Mouse (Mus musculus): Measurements from ENCODE around the gene Hivep3. TPM values are rescaled to one million over a fixed set of nuclear protein-coding genes. Genes with fewer than 3 reads are reported as not detected.

Hivep3 gene
- polyA plus RNA-seq, 1 experiment from 2014 or later, result 2.1 TPM

GRCm38 (mm10) chr4:119871861-119872582 is 138.4 kb downstream of the Hivep3 start:
- Histone ChIP-seq H3K4me3 (no peak overlapping the region), H3K27ac (no peak overlapping the region), H3K27me3 (ENCODE audit: insufficient read depth, poor library complexity, severe bottlenecking) (no peaks in the 10 kb centered on the region), H3K36me3 (no peaks in the 10 kb centered on the region), H3K4me1 (replicated peaks) (no peaks in the 10 kb centered on the region), H3K9me3 (no peaks in the 10 kb centered on the region)
- DNase-seq (ENCODE audit: low spot score), result no peak
- WGBS, result 92% methylated on average over 10 of the region's 10 CpGs

GRCm38 (mm10) chr4:119873935-119874334 is 140.4 kb downstream of the Hivep3 start:
- Histone ChIP-seq H3K4me1 (replicated peaks) (no peaks in the 10 kb centered on the region), H3K4me3 (no peak overlapping the region), H3K36me3 (no peaks in the 10 kb centered on the region), H3K27me3 (ENCODE audit: insufficient read depth, poor library complexity, severe bottlenecking) (no peaks in the 10 kb centered on the region), H3K9me3 (no peaks in the 10 kb centered on the region), H3K27ac (no peak overlapping the region)
- DNase-seq (ENCODE audit: low spot score), result no peak
- WGBS, result 81% methylated on average over 6 of the region's 6 CpGs

GRCm38 (mm10) chr4:119875592-119875991 is 142.0 kb downstream of the Hivep3 start:
- Histone ChIP-seq H3K4me1 (replicated peaks) (no peaks in the 10 kb centered on the region), H3K4me3 (no peak overlapping the region), H3K36me3 (no peaks in the 10 kb centered on the region), H3K27ac (no peak overlapping the region), H3K9me3 (no peaks in the 10 kb centered on the region), H3K27me3 (ENCODE audit: insufficient read depth, poor library complexity, severe bottlenecking) (no peaks in the 10 kb centered on the region)
- no peak for DNase-seq (ENCODE audit: low spot score)
- 85% methylated on average over 2 of the region's 2 CpGs for WGBS

GRCm38 (mm10) chr4:119876535-119877160 is 143.1 kb downstream of the Hivep3 start:
- no peaks in the 10 kb centered on the region for H3K36me3 ChIP-seq
- no peaks in the 10 kb centered on the region for H3K27me3 ChIP-seq (ENCODE audit: insufficient read depth, poor library complexity, severe bottlenecking)
- no peaks in the 10 kb centered on the region for H3K4me1 ChIP-seq (replicated peaks)
- H3K4me3 ChIP-seq, result no peak overlapping the region
- no peaks in the 10 kb centered on the region for H3K9me3 ChIP-seq
- DNase-seq (ENCODE audit: low spot score), result no peak
- WGBS, result 80% methylated on average over 8 of the region's 8 CpGs
- 0 out of 2 replicates have a peak overlapping the region, but pooled peaks have one; percentile 30 for H3K27ac ChIP-seq

GRCm38 (mm10) chr4:119878218-119878617 is 144.6 kb downstream of the Hivep3 start:
- peaks cover 13% of the 10 kb centered on the region for H3K4me1 ChIP-seq (replicated peaks)
- H3K27me3 ChIP-seq (ENCODE audit: insufficient read depth, poor library complexity, severe bottlenecking), result no peaks in the 10 kb centered on the region
- 88% methylated on average over 5 of the region's 5 CpGs for WGBS
- H3K36me3 ChIP-seq, result no peaks in the 10 kb centered on the region
- no peak overlapping the region for H3K4me3 ChIP-seq
- no peaks in the 10 kb centered on the region for H3K9me3 ChIP-seq
- DNase-seq (ENCODE audit: low spot score), result no peak
- no peak overlapping the region for H3K27ac ChIP-seq

- H3K9me3 ChIP-seq, result no peaks in the 10 kb centered on the region
- H3K27me3 ChIP-seq (ENCODE audit: insufficient read depth, poor library complexity, severe bottlenecking), result no peaks in the 10 kb centered on the region
- H3K27ac ChIP-seq, result no peak overlapping the region
- H3K36me3 ChIP-seq, result no peaks in the 10 kb centered on the region
- 87% methylated on average over 5 of the region's 5 CpGs for WGBS
- H3K4me3 ChIP-seq, result no peak overlapping the region
- peaks cover 13% of the 10 kb centered on the region for H3K4me1 ChIP-seq (replicated peaks)
- DNase-seq (ENCODE audit: low spot score), result no peak
These were observed 146.1 kb downstream of the Hivep3 start for GRCm38 (mm10) chr4:119879671-119880070.

GRCm38 (mm10) chr4:119880270-119880669 is 146.7 kb downstream of the Hivep3 start:
- DNase-seq (ENCODE audit: low spot score), result no peak
- Histone ChIP-seq H3K36me3 (no peaks in the 10 kb centered on the region), H3K27me3 (ENCODE audit: insufficient read depth, poor library complexity, severe bottlenecking) (no peaks in the 10 kb centered on the region), H3K4me1 (replicated peaks) (peaks cover 13% of the 10 kb centered on the region), H3K27ac (no peak overlapping the region), H3K9me3 (no peaks in the 10 kb centered on the region), H3K4me3 (no peak overlapping the region)
- 86% methylated on average over 7 of the region's 7 CpGs for WGBS

GRCm38 (mm10) chr4:119881292-119881691 is 147.7 kb downstream of the Hivep3 start:
- Histone ChIP-seq H3K27ac (no peak overlapping the region), H3K9me3 (no peaks in the 10 kb centered on the region), H3K27me3 (ENCODE audit: insufficient read depth, poor library complexity, severe bottlenecking) (no peaks in the 10 kb centered on the region), H3K4me1 (replicated peaks) (peaks cover 13% of the 10 kb centered on the region), H3K36me3 (no peaks in the 10 kb centered on the region), H3K4me3 (no peak overlapping the region)
- DNase-seq (ENCODE audit: low spot score), result no peak
- 84% methylated on average over 4 of the region's 4 CpGs for WGBS

GRCm38 (mm10) chr4:119882401-119882800 is 148.8 kb downstream of the Hivep3 start:
- H3K4me1 ChIP-seq (replicated peaks), result peaks cover 13% of the 10 kb centered on the region
- 49% methylated on average over 4 of the region's 4 CpGs for WGBS
- no peak for DNase-seq (ENCODE audit: low spot score)
- no peak overlapping the region for H3K27ac ChIP-seq
- no peaks in the 10 kb centered on the region for H3K36me3 ChIP-seq
- no peak overlapping the region for H3K4me3 ChIP-seq
- no peaks in the 10 kb centered on the region for H3K9me3 ChIP-seq
- H3K27me3 ChIP-seq (ENCODE audit: insufficient read depth, poor library complexity, severe bottlenecking), result no peaks in the 10 kb centered on the region

GRCm38 (mm10) chr4:119882814-119883213 is 149.2 kb downstream of the Hivep3 start:
- WGBS, result 43% methylated on average over 5 of the region's 5 CpGs
- Histone ChIP-seq H3K27me3 (ENCODE audit: insufficient read depth, poor library complexity, severe bottlenecking) (no peaks in the 10 kb centered on the region), H3K27ac (no peak overlapping the region), H3K4me1 (replicated peaks) (peaks cover 13% of the 10 kb centered on the region), H3K9me3 (no peaks in the 10 kb centered on the region), H3K36me3 (no peaks in the 10 kb centered on the region), H3K4me3 (no peak overlapping the region)
- no peak for DNase-seq (ENCODE audit: low spot score)

GRCm38 (mm10) chr4:119886621-119887020 is 153.0 kb downstream of the Hivep3 start:
- Histone ChIP-seq H3K4me3 (no peak overlapping the region), H3K36me3 (no peaks in the 10 kb centered on the region), H3K27ac (no peak overlapping the region), H3K9me3 (no peaks in the 10 kb centered on the region), H3K4me1 (replicated peaks) (peaks cover 22% of the 10 kb centered on the region), H3K27me3 (ENCODE audit: insufficient read depth, poor library complexity, severe bottlenecking) (no peaks in the 10 kb centered on the region)
- WGBS, result 76% methylated on average over 3 of the region's 3 CpGs
- no peak for DNase-seq (ENCODE audit: low spot score)

GRCm38 (mm10) chr4:119887523-119888177 is 154.1 kb downstream of the Hivep3 start:
- Histone ChIP-seq H3K4me1 (replicated peaks) (peaks cover 13% of the 10 kb centered on the region), H3K27ac (no peak overlapping the region), H3K27me3 (ENCODE audit: insufficient read depth, poor library complexity, severe bottlenecking) (no peaks in the 10 kb centered on the region), H3K4me3 (no peak overlapping the region), H3K36me3 (no peaks in the 10 kb centered on the region), H3K9me3 (no peaks in the 10 kb centered on the region)
- DNase-seq (ENCODE audit: low spot score), result no peak
- 85% methylated on average over 6 of the region's 6 CpGs for WGBS

- DNase-seq (ENCODE audit: low spot score), result no peak
- H3K4me3 ChIP-seq, result no peak overlapping the region
- WGBS, result 85% methylated on average over 5 of the region's 5 CpGs
- no peak overlapping the region for H3K27ac ChIP-seq
- H3K36me3 ChIP-seq, result no peaks in the 10 kb centered on the region
- H3K9me3 ChIP-seq, result no peaks in the 10 kb centered on the region
- H3K4me1 ChIP-seq (replicated peaks), result peaks cover 9% of the 10 kb centered on the region
- H3K27me3 ChIP-seq (ENCODE audit: insufficient read depth, poor library complexity, severe bottlenecking), result no peaks in the 10 kb centered on the region
These were observed 156.2 kb downstream of the Hivep3 start for GRCm38 (mm10) chr4:119889760-119890159.

Measured in hindbrain, embryonic 10.5 days (tissue).